Comparison of ENCODE assay signal across 7 mouse cellular contexts in the genomic region with DNA sequence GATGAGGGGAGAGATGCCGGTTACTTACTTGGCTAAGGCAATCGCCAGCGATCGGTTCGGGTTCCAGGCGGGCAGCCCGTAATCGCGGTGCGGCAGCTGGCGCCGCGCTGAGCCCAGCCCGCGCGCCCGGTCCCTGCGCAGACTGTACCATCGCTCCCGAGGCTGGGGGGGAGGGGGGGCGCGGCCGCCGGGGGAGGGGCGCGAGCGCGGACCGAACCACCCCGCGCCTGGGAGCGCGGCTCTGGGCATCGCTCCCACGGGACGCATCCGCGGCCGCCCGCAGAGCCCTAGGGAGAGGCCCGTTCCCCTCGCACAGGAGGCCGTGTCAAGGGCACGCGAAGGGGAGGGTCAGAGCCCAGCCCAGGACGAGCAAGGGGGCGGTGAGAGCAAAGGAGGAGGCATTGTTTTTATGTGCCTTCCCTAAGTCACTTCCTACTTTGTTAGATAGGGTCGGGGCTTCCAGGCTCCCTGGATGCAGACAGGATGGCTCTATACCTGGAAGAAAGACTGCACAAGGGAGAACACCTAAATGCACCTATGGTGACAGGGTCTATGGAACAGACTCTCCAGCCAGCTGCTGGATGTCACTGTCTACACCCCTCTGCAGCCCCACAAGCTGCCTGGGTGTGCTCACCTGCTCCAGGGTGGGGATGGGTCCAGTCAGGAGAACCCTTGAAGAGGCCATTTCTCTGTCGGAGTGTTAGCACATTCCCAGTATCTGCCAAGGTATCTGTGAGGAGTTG.
DNase-seq lines count a peak whose midpoint lies in the region; ATAC-seq and TF ChIP-seq lines count a peak whose summit lies in the region.

No protein-coding gene starts in this region.

- peak overlapping the region; percentile 24 for H3K4me3 ChIP-seq in lung, postnatal 0 days (ENCODE audit: low read depth, low read length)
- peak overlapping the region; percentile 90 for H3K4me3 ChIP-seq in cortical plate, adult 2 months (ENCODE audit: insufficient read depth, low read length)
- H3K4me3 ChIP-seq in hindbrain, postnatal 0 days (ENCODE audit: low read length), result peak overlapping the region; percentile 54
- peak overlapping the region; percentile 36 for H3K4me3 ChIP-seq in liver, embryonic 13.5 days (replicated peaks)

- no peak overlapping the region for H3K9ac ChIP-seq in lung, postnatal 0 days (replicated peaks; ENCODE audit: low read depth)
- peak overlapping the region; percentile 70 for H3K9ac ChIP-seq in hindbrain, postnatal 0 days (replicated peaks; ENCODE audit: low read length)
- H3K9ac ChIP-seq in liver, embryonic 13.5 days, result peak overlapping the region; percentile 3; the same call in 1 of the 2 replicates

- TF ChIP-seq CTCF in lung, postnatal 0 days (IDR thresholded peaks at IDR 0.05), result no peak
- no peak for TF ChIP-seq CTCF in cortical plate, adult 2 months (IDR thresholded peaks at IDR 0.05; ENCODE audit: extremely low read depth, insufficient read depth, low read length)
- no peak for TF ChIP-seq CTCF in hindbrain, postnatal 0 days (IDR thresholded peaks at IDR 0.05; ENCODE audit: low read depth)

- no peak for ATAC-seq in lung, postnatal 0 days
- ATAC-seq in hindbrain, postnatal 0 days, result peak; percentile 79
- ATAC-seq in liver, embryonic 13.5 days (ENCODE audit: low read depth), result peak; percentile 26; the same call in 1 of the 2 replicates

- 1% methylated on average over 41 of the region's 49 CpGs for WGBS in lung, postnatal 0 days
- WGBS in hindbrain, postnatal 0 days, result 1% methylated on average over 33 of the region's 49 CpGs
- under 1% methylated on average over 45 of the region's 49 CpGs for WGBS in liver, embryonic 13.5 days (ENCODE audit: insufficient replicate concordance)

- peaks cover 23% of the 10 kb centered on the region for H3K27me3 ChIP-seq in lung, postnatal 0 days (replicated peaks; ENCODE audit: insufficient read depth, low read length)
- H3K27me3 ChIP-seq in hindbrain, postnatal 0 days (ENCODE audit: insufficient read depth, low read length), result no peaks in the 10 kb centered on the region
- H3K27me3 ChIP-seq in liver, embryonic 13.5 days, result peaks cover 45% of the 10 kb centered on the region

- H3K9me3 ChIP-seq in lung, postnatal 0 days (ENCODE audit: low read length), result no peaks in the 10 kb centered on the region
- H3K9me3 ChIP-seq in hindbrain, postnatal 0 days (ENCODE audit: low read length), result no peaks in the 10 kb centered on the region
- H3K9me3 ChIP-seq in liver, embryonic 13.5 days (replicated peaks), result no peaks in the 10 kb centered on the region

- TF ChIP-seq EP300 in lung, postnatal 0 days (IDR thresholded peaks at IDR 0.05), result no peak

- H3K4me1 ChIP-seq in lung, postnatal 0 days (ENCODE audit: insufficient read depth, low read depth, low read length), result no peaks in the 10 kb centered on the region
- H3K4me1 ChIP-seq in cortical plate, adult 2 months (ENCODE audit: control insufficient read depth, insufficient read depth, low read length), result peaks cover 18% of the 10 kb centered on the region
- H3K4me1 ChIP-seq in hindbrain, postnatal 0 days (ENCODE audit: insufficient read depth, low read length), result peaks cover 10% of the 10 kb centered on the region
- H3K4me1 ChIP-seq in liver, embryonic 13.5 days (replicated peaks), result peaks cover 9% of the 10 kb centered on the region

- H3K4me2 ChIP-seq in lung, postnatal 0 days (replicated peaks; ENCODE audit: low read depth, low read length), result peak overlapping the region; percentile 42
- H3K4me2 ChIP-seq in hindbrain, postnatal 0 days (ENCODE audit: low read depth, low read length), result peak overlapping the region; percentile 77
- peak overlapping the region; percentile 51 for H3K4me2 ChIP-seq in liver, embryonic 13.5 days

- no peak overlapping the region for H3K27ac ChIP-seq in lung, postnatal 0 days (ENCODE audit: low read length)
- peak overlapping the region; percentile 63; the same call in 1 of the 2 replicates for H3K27ac ChIP-seq in cortical plate, adult 2 months (ENCODE audit: insufficient read depth, low read length)
- H3K27ac ChIP-seq in hindbrain, postnatal 0 days, result peak overlapping the region; percentile 76
- H3K27ac ChIP-seq in liver, embryonic 13.5 days, result no peak overlapping the region

- peak; percentile 75 for TF ChIP-seq POLR2A in cortical plate, adult 2 months (IDR thresholded peaks at IDR 0.05; ENCODE audit: extremely low read depth, insufficient read depth, low read length)

- no peak for DNase-seq in lung, postnatal 0 days (ENCODE audit: low spot score)
- no peak for DNase-seq in lung, postnatal 36 days
- peak; percentile 83 for DNase-seq in hindbrain, postnatal 0 days (ENCODE audit: low spot score)
- DNase-seq in liver, embryonic 13.5 days, result no peak
- peak; percentile 76 for DNase-seq in right cerebral cortex, postnatal 25 days
- no peak for DNase-seq in urinary bladder, postnatal 36 days (ENCODE audit: low spot score in 2 of 2)

- no peaks in the 10 kb centered on the region for H3K36me3 ChIP-seq in lung, postnatal 0 days (ENCODE audit: insufficient read depth, low read length)
- no peaks in the 10 kb centered on the region for H3K36me3 ChIP-seq in hindbrain, postnatal 0 days (ENCODE audit: insufficient read depth, low read length)
- no peaks in the 10 kb centered on the region for H3K36me3 ChIP-seq in liver, embryonic 13.5 days

Comparison
In these comparisons a context has a peak if more than half of its experiments do, and no peak if none do; other contexts are left out.
1. DNase-seq: peak in hindbrain, postnatal 0 days (single experiment) and right cerebral cortex, postnatal 25 days (single experiment); none in lung, postnatal 0 days (single experiment), lung, postnatal 36 days (single experiment), liver, embryonic 13.5 days (single experiment) and urinary bladder, postnatal 36 days (0 of 2).
2. H3K27ac ChIP-seq: peak in cortical plate, adult 2 months (single experiment) and hindbrain, postnatal 0 days (single experiment); none in lung, postnatal 0 days (single experiment) and liver, embryonic 13.5 days (single experiment).
3. H3K4me3 ChIP-seq: peak in every context shown above with its lines; median percentile 90 in cortical plate, adult 2 months; 54 in hindbrain, postnatal 0 days; 36 in liver, embryonic 13.5 days; 24 in lung, postnatal 0 days.
4. Peak in every context shown above with its lines, with median percentiles within 50 percentile points of each other: H3K4me2 ChIP-seq.